Mouse (Mus musculus) left cerebral cortex, adult 18-20 months (tissue): ENCODE results near the gene Rint1. TPM values are rescaled to one million over a fixed set of nuclear protein-coding genes. Genes with fewer than 3 reads are reported as not detected.
"Not testable (repeated sequence)": the region's sequence is repeated elsewhere in the genome, so short reads cannot be mapped to it uniquely, and the experiment has no call there.

Experiments used
- DNase-seq, 2 experiments: peaks; one replicate each; pipeline ENCODE4 v3.0.0; 2021 to 2022; ENCODE audit warnings: low spot score in 2 of 2, mixed read lengths in 1 of 2
- total RNA-seq, 2 experiments: library from RNA; stranded (reverse); gene quantifications; 2 replicates each; pipeline ENCODE4 v1.2.3; 2021

Rint1 gene
- total RNA-seq, 2 experiments from 2014 or later: 20.8 to 23.4 TPM

GRCm38 (mm10) chr5:23824171-23824733 is 36.7 kb downstream of the Rint1 start:
- no peak for DNase-seq

- DNase-seq: peak; percentile 50 to 63
Measured at GRCm38 (mm10) chr5:23826321-23827004, 39.0 kb downstream of the Rint1 start.

GRCm38 (mm10) chr5:23830897-23831752 is 43.6 kb downstream of the Rint1 start:
- DNase-seq: peak; percentile 12 to 55

- not testable (repeated sequence) for DNase-seq
Measured at GRCm38 (mm10) chr5:23835691-23836090, 48.2 kb downstream of the Rint1 start.

- DNase-seq: no peak
Measured at GRCm38 (mm10) chr5:23838158-23838557, 50.6 kb downstream of the Rint1 start.

- peak; percentile 95 to 96 for DNase-seq
Measured at GRCm38 (mm10) chr5:23843674-23844530, 56.4 kb downstream of the Rint1 start, which contains the start of gene Tomm7. Tomm7 (minus strand) TSS chr5:23844161.

- peak in 1 of 2 experiments; percentile 24 for DNase-seq
Measured at GRCm38 (mm10) chr5:23844531-23844841, 57.0 kb downstream of the Rint1 start.

GRCm38 (mm10) chr5:23845141-23845540 is 57.6 kb downstream of the Rint1 start:
- DNase-seq: no peak

GRCm38 (mm10) chr5:23850345-23851159 is 63.0 kb downstream of the Rint1 start:
- DNase-seq: peak; percentile 89 to 93

GRCm38 (mm10) chr5:23851160-23851555 is 63.6 kb downstream of the Rint1 start:
- DNase-seq: not testable (repeated sequence)

- DNase-seq: not testable (repeated sequence)
Measured at GRCm38 (mm10) chr5:23852916-23853315, 65.4 kb downstream of the Rint1 start.

- no peak for DNase-seq
Measured at GRCm38 (mm10) chr5:23855484-23855883, 68.0 kb downstream of the Rint1 start.

GRCm38 (mm10) chr5:23856164-23856563 is 68.7 kb downstream of the Rint1 start:
- no peak for DNase-seq

GRCm38 (mm10) chr5:23857189-23857588 is 69.7 kb downstream of the Rint1 start:
- DNase-seq: no peak

GRCm38 (mm10) chr5:23858001-23858400 is 70.5 kb downstream of the Rint1 start:
- no peak for DNase-seq

- DNase-seq: no peak
Measured at GRCm38 (mm10) chr5:23858643-23859042, 71.1 kb downstream of the Rint1 start.

- DNase-seq: no peak
Measured at GRCm38 (mm10) chr5:23859087-23859718, 71.7 kb downstream of the Rint1 start.

GRCm38 (mm10) chr5:23859896-23860295 is 72.4 kb downstream of the Rint1 start:
- no peak for DNase-seq

- no peak for DNase-seq
Measured at GRCm38 (mm10) chr5:23861721-23862120, 74.2 kb downstream of the Rint1 start.

- DNase-seq: no peak
Measured at GRCm38 (mm10) chr5:23862291-23862690, 74.8 kb downstream of the Rint1 start.
